Mouse (Mus musculus) hindbrain, embryonic 10.5 days (tissue): ENCODE measurements around the gene Mrpl33. TPM values are rescaled to one million over a fixed set of nuclear protein-coding genes. Genes with fewer than 3 reads are reported as not detected.
A peak's percentile ranks its signal among the peaks of the same experiment; 100 is the strongest.

Experiments used
- DNase-seq: peaks from one replicate; pipeline ENCODE4 v3.0.0-alpha.2; 2017; ENCODE audit warnings: low spot score
- H3K27ac ChIP-seq: fragments of 300-500 bp; sonication (generic); 2 replicates; pipeline ENCODE4 v1.5.1; 2016; ENCODE audit warnings: mild to moderate bottlenecking, moderate library complexity
- H3K27me3 ChIP-seq: fragments of 300-500 bp; sonication (generic); 2 replicates; pipeline ENCODE4 v1.6.1; 2016; ENCODE audit warnings: mild to moderate bottlenecking; ENCODE audit not compliant: poor library complexity, insufficient read depth, severe bottlenecking
- H3K36me3 ChIP-seq: fragments of 300-500 bp; sonication (generic); 2 replicates; pipeline ENCODE4 v1.6.1; 2016; ENCODE audit warnings: mild to moderate bottlenecking, moderate library complexity
- H3K4me1 ChIP-seq: fragments of 300-500 bp; sonication (generic); replicated peaks from 2 replicates; pipeline ENCODE4 v1.6.1; 2016; ENCODE audit warnings: mild to moderate bottlenecking
- H3K4me3 ChIP-seq: fragments of 300-500 bp; sonication (generic); 2 replicates; pipeline ENCODE4 v1.5.1; 2016; ENCODE audit warnings: mild to moderate bottlenecking, moderate library complexity
- H3K9me3 ChIP-seq: fragments of 300-500 bp; sonication (generic); 2 replicates; pipeline ENCODE4 v1.6.1; 2016; ENCODE audit warnings: mild to moderate bottlenecking, moderate library complexity
- WGBS: fragments of 180-500 bp; shearing (Covaris S2); methylation state at CpG from one replicate; pipeline ENCODE4 v1.1.7; 2016; 5-methylcytosine and 5-hydroxymethylcytosine counted together
- polyA plus RNA-seq: library from polyadenylated mRNA; unstranded; fragments of >200 nt; fragmentation: Nextera tagmentation; extraction: Ambion mirVana; gene quantifications from 2 replicates; pipeline ENCODE4 v1.2.1, GENCODE M21; 2016

Mrpl33 gene
- 240 and 250 TPM in 2 replicates for polyA plus RNA-seq

DNA sequence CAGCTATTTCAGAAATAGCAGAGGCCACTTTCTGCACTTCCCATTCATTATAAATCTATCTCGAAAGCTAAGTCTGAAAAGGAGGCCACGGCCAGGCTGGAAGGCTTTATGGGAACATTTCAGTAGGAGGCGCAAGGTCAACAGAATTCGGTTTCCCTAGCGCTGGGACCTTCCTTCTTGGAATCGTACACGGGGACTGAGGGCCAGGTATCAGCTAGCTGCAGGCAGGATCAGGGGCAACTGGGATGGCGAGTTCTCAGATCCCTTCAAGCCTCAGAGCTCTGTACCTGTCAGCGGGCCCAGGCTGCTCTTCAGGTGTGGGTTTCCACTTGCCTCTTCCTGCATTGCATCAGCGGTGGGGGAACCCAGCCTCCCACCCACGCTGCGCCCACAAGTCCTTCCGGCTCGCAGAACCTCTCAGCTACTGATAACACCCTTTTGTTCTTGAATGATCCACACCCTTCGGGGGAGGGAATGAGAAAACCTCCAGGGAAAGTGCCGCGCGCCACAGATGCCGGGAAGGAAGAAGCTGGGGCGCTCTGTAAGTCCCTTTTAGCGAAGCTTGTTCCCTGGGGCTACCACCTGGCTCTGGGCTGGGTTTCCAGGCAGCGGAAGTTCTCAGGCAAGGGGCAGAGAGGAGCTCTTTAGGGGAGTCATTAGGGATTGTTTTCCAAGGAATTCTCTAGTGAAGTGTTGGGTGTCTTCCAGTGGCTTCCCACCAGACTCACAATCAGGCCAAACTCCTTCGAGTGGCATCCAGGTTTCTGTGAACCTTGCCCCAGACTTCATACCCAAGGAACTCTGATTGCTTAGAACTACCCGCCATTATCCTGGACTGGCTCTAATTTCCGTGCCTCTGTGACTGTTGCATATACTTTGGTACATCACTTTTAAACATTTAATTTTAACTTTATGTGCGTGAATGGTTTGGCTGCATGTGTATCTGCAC lies at the start of gene Mrpl33:
TSS of gene Mrpl33 (plus strand) at position 455 of the 949 bp plus-strand sequence.
- peak; percentile 50 for DNase-seq
- peaks cover 15% of the 10 kb centered on the region for H3K27me3 ChIP-seq
- 9% methylated on average over 26 of the region's 26 CpGs for WGBS
- no peaks in the 10 kb centered on the region for H3K9me3 ChIP-seq
- H3K36me3 ChIP-seq: no peaks in the 10 kb centered on the region
- H3K4me3 ChIP-seq: peak within 1 kb of the TSS; percentile 48
- H3K4me1 ChIP-seq: peaks cover 11% of the 10 kb centered on the region
- H3K27ac ChIP-seq: peak within 1 kb of the TSS; percentile 72

DNA sequence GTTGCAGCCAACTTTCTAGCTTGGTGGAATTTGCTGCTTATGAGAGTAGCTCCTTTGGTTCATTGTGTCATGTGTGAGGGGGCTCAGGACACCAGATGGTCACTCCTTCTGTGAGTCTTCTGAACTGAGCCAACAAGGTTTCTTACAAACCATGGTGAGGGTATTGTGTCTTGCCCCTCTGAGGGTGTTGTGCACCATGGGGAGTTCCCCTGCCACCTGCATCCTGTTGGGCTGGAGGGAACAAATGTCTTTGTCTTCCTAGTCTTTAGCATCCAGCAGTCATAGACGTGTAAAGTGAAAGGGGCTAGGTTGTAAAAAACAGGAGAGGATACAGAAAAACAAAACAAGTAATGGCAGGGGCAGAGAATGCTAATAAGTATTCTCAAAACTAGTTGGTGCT lies 37.3 kb upstream of the Mrpl33 start:
- Histone ChIP-seq H3K9me3 (no peaks in the 10 kb centered on the region), H3K27me3 (no peaks in the 10 kb centered on the region), H3K4me1 (no peaks in the 10 kb centered on the region), H3K27ac (no peak overlapping the region), H3K4me3 (no peak overlapping the region), H3K36me3 (peaks cover 75% of the 10 kb centered on the region)
- WGBS: 45% methylated on average over 1 of the region's 1 CpGs
- no peak for DNase-seq

DNA sequence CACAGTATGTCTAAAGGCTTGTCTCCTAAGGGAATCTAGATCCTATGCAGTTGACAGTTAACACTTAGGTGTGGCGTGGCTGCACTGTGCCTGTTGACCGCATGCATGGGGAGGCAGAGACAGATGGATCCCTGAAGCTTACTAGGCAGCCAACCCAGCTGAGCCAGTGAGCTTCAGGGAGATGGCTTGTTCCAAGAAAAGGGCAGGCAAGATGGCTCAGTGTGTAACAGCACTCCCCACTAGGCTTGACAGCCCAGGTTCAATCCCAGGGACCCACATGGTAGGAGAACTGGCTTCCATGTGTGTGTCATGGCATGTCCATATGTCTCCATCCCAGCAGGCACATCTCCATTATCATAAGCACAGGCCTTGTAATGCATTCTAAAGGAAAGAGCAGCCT lies 36.4 kb upstream of the Mrpl33 start:
- no peaks in the 10 kb centered on the region for H3K27me3 ChIP-seq
- no peak overlapping the region for H3K27ac ChIP-seq
- H3K36me3 ChIP-seq: peaks cover 66% of the 10 kb centered on the region
- 96% methylated on average over 2 of the region's 2 CpGs for WGBS
- no peak for DNase-seq
- H3K4me1 ChIP-seq: no peaks in the 10 kb centered on the region
- H3K4me3 ChIP-seq: no peak overlapping the region
- no peaks in the 10 kb centered on the region for H3K9me3 ChIP-seq

DNA sequence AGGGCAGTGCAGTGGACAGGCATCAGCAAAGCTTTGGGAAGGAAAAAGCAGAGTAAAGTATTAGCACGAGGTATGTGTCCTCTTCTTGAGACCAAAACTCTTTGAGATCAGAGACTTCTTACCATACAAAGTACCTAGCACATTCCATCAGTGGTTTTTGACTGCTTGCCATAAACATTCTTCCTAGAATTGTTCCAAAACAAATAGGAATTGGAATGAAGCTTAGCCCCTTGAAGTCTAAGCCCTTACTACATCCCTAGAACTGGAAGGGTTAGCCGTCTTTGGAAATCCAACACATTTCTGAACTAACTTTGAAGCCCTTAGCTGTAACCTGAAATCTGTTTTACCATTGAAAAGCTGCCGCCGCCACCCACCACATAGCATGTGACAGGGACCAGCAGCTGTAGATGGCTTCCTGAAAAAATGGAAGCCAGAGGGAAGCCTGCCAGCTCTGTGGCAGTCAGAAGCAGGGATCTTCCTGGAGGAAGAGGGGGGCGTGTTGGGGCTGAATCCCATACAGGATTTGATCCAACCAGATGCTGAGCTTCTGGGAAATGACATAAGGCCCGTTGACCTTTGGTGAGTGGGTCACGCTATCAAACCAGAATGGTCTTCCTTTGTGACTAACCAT lies 34.6 kb upstream of the Mrpl33 start:
- Histone ChIP-seq H3K27me3 (no peaks in the 10 kb centered on the region), H3K36me3 (peaks cover 48% of the 10 kb centered on the region), H3K4me3 (no peak overlapping the region), H3K27ac (no peak overlapping the region), H3K4me1 (no peaks in the 10 kb centered on the region), H3K9me3 (no peaks in the 10 kb centered on the region)
- no peak for DNase-seq
- WGBS: 88% methylated on average over 7 of the region's 7 CpGs

DNA sequence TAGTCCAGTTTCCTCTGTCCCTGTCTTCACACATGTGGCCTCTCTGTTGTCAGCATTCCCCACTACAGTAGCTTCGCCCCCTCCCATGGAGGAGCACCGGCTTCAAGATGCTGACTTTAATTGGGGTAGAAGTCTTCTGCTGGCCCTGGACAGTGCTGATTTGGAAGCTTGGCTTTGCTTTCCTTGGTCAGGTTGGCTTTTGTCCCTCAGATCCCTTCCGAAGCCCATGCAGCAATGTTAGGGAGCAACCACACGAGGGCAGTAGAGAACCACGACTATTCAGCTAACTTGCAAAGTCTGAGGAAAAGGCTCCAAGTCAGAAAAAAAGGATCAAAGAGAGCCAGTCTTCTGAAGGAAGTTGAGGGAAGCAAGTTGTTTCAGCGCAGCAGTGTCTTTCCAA lies 33.2 kb upstream of the Mrpl33 start:
- 11% methylated on average over 6 of the region's 6 CpGs for WGBS
- Histone ChIP-seq H3K36me3 (peaks cover 39% of the 10 kb centered on the region), H3K4me1 (no peaks in the 10 kb centered on the region)

DNA sequence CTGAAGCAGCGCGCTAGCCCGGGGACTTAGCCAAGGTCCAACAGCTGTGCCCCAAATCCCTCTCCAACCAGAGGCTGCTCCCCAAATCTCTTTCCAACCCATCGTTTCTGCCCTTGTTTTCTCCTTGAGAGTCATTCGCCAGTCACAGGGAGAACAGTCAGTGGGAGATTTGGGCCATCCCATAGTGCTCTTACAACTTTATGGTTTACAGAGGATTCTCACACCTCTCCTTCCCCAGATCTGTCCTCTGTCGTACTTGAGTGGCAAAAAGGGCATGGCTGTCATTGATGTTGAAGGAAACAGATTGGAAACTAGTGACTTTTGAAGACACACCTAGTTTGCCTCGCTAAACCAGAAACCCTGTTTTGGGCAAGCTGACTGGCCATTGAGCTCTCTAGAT lies 32.8 kb upstream of the Mrpl33 start:
- Histone ChIP-seq H3K4me1 (no peaks in the 10 kb centered on the region), H3K27ac (no peak overlapping the region), H3K9me3 (no peaks in the 10 kb centered on the region), H3K36me3 (peaks cover 35% of the 10 kb centered on the region), H3K4me3 (no peak overlapping the region), H3K27me3 (no peaks in the 10 kb centered on the region)
- 51% methylated on average over 7 of the region's 7 CpGs for WGBS
- DNase-seq: no peak

More for the DNA sequence above, 33.2 kb upstream of the Mrpl33 start:
- H3K9me3 ChIP-seq: no peaks in the 10 kb centered on the region
- no peaks in the 10 kb centered on the region for H3K27me3 ChIP-seq
- H3K27ac ChIP-seq: no peak overlapping the region
- no peak overlapping the region for H3K4me3 ChIP-seq
- DNase-seq: peak; percentile 70

DNA sequence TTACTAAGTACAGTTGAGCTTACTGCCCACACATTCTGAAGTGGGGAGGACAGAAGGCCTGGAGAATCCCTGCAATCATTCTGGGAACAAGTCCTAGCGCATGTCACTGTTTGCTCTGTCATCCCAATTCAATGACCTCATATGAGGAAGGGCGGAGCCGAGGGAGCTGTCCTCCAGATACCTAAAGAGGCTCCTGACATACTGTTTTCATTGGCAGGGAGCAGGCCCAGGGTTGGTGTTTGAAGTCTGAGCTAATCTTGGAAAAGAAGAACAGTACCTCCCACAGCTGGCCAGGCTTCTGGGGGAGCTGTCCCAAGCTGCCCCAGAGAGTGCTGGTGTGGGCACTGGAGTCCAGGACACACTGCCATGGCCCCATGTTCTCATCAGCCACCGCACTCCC lies 31.8 kb upstream of the Mrpl33 start:
- no peak overlapping the region for H3K27ac ChIP-seq
- no peaks in the 10 kb centered on the region for H3K27me3 ChIP-seq
- WGBS: 87% methylated on average over 4 of the region's 4 CpGs
- no peak overlapping the region for H3K4me3 ChIP-seq
- H3K9me3 ChIP-seq: no peaks in the 10 kb centered on the region
- H3K4me1 ChIP-seq: no peaks in the 10 kb centered on the region
- H3K36me3 ChIP-seq: peaks cover 25% of the 10 kb centered on the region
- no peak for DNase-seq

DNA sequence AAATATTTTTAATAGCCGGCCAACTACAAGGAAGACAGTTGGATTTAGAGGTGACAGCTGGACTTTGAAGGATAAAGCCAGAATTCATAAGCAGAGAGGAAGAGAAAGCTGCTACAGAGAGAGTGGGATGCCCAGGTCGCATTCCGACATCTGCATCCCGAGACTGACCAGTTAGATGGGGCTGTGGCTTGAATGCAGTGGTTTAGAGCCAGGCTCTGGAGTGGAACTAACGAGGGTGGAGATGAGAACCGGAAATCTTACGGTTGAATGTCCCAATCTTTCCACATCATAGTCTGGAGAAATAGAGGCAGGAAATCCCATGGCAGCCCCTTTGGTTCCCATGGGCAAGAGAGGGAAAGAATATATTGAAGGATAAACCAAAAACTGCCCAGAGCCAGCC lies 30.7 kb upstream of the Mrpl33 start:
- H3K9me3 ChIP-seq: no peaks in the 10 kb centered on the region
- no peak overlapping the region for H3K27ac ChIP-seq
- peaks cover 16% of the 10 kb centered on the region for H3K36me3 ChIP-seq
- peaks cover 5% of the 10 kb centered on the region for H3K4me1 ChIP-seq
- WGBS: 86% methylated on average over 7 of the region's 7 CpGs
- H3K4me3 ChIP-seq: no peak overlapping the region
- no peaks in the 10 kb centered on the region for H3K27me3 ChIP-seq
- DNase-seq: no peak

DNA sequence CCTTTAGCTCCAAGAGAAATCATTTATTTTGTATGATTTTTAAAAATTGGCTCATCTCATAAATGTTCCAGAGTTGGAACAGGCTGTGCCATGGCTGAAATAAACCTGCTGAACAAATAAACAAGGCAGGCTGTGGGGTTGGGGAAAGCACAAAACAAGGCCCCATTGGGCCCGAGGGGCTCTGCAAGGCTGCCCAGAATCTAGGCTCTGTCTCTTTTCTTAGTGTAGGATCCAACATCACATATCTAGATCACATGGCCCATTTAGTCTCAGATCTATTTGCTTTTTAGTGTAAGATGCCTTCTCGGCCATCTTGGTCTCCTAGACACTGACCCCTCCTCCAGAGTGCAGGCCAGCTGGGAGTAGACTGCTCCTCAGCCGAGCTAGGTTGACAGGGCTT lies 30.3 kb upstream of the Mrpl33 start:
- peaks cover 15% of the 10 kb centered on the region for H3K36me3 ChIP-seq
- H3K27ac ChIP-seq: no peak overlapping the region
- H3K9me3 ChIP-seq: no peaks in the 10 kb centered on the region
- 59% methylated on average over 3 of the region's 3 CpGs for WGBS
- no peaks in the 10 kb centered on the region for H3K27me3 ChIP-seq
- DNase-seq: no peak
- peaks cover 9% of the 10 kb centered on the region for H3K4me1 ChIP-seq
- H3K4me3 ChIP-seq: no peak overlapping the region

DNA sequence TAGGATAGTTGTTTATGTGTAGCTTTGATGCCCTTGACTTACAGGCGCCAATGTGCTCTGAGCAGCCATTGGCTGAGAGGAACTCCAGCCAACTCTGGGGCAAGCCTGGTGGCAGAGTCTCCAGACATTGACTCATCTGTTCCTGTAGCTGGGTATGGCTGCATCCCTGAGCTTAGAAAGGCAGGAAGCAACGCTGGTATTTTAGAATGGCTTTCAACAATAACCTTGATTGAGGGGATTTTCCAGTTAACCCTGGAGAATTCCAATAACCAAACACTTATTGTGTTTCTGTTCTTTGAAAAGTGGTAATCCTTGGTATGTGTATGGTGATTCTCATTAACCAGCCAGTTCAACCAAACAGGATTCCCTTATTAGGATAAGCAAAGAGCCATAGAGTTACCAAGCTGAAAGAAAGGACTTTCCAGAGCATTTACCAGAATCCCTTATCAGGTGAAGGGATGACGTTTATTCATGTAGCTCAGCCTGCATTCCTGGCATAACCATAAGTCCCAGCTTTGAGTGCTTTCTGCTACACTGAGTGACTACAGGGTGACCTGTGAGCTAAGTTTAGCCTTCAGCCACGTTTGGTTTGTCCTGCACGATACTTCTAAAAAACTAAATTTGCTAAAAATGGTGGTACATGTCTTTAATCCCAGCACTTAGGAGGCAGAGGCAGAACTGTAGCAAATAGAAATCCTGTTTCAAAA lies 28.6 kb upstream of the Mrpl33 start:
- Histone ChIP-seq H3K4me3 (no peak overlapping the region), H3K9me3 (no peaks in the 10 kb centered on the region), H3K4me1 (peaks cover 14% of the 10 kb centered on the region), H3K36me3 (no peaks in the 10 kb centered on the region), H3K27me3 (no peaks in the 10 kb centered on the region), H3K27ac (no peak overlapping the region)
- no peak for DNase-seq
- WGBS: 85% methylated on average over 5 of the region's 5 CpGs

DNA sequence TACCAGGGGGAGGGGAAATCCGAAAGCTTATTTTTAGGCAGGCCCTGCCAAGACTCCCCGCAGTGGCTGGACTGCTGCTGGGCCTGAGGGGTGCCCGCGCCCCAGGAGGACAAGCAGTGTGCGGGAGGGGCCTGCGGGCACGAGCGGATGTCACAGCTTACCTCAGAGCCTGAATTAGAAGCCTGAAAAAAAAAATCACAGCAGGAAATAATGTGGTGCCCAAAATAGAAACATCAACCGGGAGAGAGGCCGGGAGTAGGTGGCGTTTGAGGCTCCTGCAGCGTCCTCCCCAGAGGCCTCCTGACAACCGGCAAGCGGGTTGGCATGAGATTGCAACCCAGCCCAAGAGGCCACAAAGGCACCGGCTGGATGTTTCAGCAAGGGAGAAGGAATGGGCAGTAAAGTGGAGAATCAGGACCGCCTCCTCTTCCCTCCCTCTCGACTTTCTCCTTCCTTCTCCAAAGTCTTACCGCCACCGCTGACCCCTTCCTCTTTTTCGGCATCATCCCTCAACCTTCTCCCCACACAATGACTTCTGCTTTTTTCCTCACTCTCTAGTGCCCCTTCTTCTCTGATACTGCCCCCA lies 25.6 kb upstream of the Mrpl33 start:
- no peak for DNase-seq
- peaks cover 14% of the 10 kb centered on the region for H3K4me1 ChIP-seq
- H3K27me3 ChIP-seq: no peaks in the 10 kb centered on the region
- H3K27ac ChIP-seq: no peak overlapping the region
- WGBS: 17% methylated on average over 20 of the region's 20 CpGs
- H3K4me3 ChIP-seq: peak overlapping the region; percentile 18; the same call in 1 of the 2 replicates
- no peaks in the 10 kb centered on the region for H3K9me3 ChIP-seq
- no peaks in the 10 kb centered on the region for H3K36me3 ChIP-seq

DNA sequence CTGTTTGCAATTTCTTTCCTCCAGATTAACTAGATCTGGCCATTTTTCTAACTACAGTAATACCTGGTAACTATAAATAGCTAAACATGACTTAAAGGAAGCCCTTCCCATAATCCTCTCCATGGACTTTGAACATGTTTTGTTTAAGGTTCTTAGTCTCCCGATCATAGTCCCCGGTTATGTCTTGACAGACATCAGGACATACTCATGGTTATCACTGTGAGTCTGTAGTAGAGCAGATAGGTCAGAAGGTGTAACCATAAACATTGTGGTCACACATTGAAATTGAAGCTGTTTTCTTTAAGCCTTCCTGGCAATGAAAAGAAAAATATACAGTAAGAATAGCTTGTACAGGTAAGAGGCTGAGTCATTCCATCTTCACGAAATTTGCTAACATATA lies 23.0 kb upstream of the Mrpl33 start:
- peaks cover 14% of the 10 kb centered on the region for H3K4me1 ChIP-seq
- H3K36me3 ChIP-seq: no peaks in the 10 kb centered on the region
- DNase-seq: no peak
- no peaks in the 10 kb centered on the region for H3K27me3 ChIP-seq
- no peak overlapping the region for H3K27ac ChIP-seq
- H3K9me3 ChIP-seq: no peaks in the 10 kb centered on the region
- 92% methylated on average over 3 of the region's 3 CpGs for WGBS
- H3K4me3 ChIP-seq: no peak overlapping the region
